Mouse (Mus musculus) intestine, postnatal 0 days (tissue): Measurements from ENCODE around the gene Stau1. TPM values are rescaled to one million over a fixed set of nuclear protein-coding genes. Genes with fewer than 3 reads are reported as not detected.

Source experiments
- ATAC-seq: fragments of 200-750 bp; cut with Nextera tagmentation; 2 replicates; pipeline ENCODE4 v1.8.0; 2017; ENCODE audit warnings: mild to moderate bottlenecking, moderate TSS enrichment, moderate library complexity
- H3K27ac ChIP-seq: fragments of 300-500 bp; sonication (generic); 2 replicates; pipeline ENCODE4 v1.5.1; 2014; ENCODE audit warnings: mild to moderate bottlenecking, low read depth, low read length, moderate library complexity
- H3K27me3 ChIP-seq: fragments of 300-500 bp; sonication (generic); replicated peaks from 2 replicates; pipeline ENCODE4 v1.6.1; 2014; ENCODE audit warnings: low read length, mixed read lengths; ENCODE audit not compliant: control insufficient read depth, insufficient read depth
- H3K36me3 ChIP-seq: fragments of 300-500 bp; sonication (generic); 2 replicates; pipeline ENCODE4 v1.6.1; 2014; ENCODE audit warnings: mild to moderate bottlenecking, moderate library complexity; ENCODE audit not compliant: control insufficient read depth, insufficient read depth
- H3K4me1 ChIP-seq: fragments of 300-500 bp; sonication (generic); replicated peaks from 2 replicates; pipeline ENCODE4 v1.6.1; 2014; ENCODE audit warnings: antibody characterized with exemption, low read length, mixed read lengths; ENCODE audit not compliant: control insufficient read depth, insufficient read depth
- H3K4me2 ChIP-seq: fragments of 300-500 bp; sonication (generic); replicated peaks from 2 replicates; pipeline ENCODE4 v1.6.1; 2014; ENCODE audit warnings: low read depth, mild to moderate bottlenecking, moderate library complexity
- H3K4me3 ChIP-seq: fragments of 300-500 bp; sonication (generic); 2 replicates; pipeline ENCODE4 v1.5.1; 2014; ENCODE audit warnings: low read depth, low read length
- H3K9ac ChIP-seq: fragments of 300-500 bp; sonication (generic); 2 replicates; pipeline ENCODE4 v1.6.1; 2014; ENCODE audit warnings: mild to moderate bottlenecking, low read depth, low read length
- H3K9me3 ChIP-seq: fragments of 300-500 bp; sonication (generic); 2 replicates; pipeline ENCODE4 v1.6.1; 2016; ENCODE audit warnings: mixed run types; ENCODE audit not compliant: control insufficient read depth
- CTCF ChIP-seq: sonication (generic); IDR thresholded peaks from 2 replicates; pipeline ENCODE4 v1.5.1; 2016; ENCODE audit warnings: low read depth, mild to moderate bottlenecking, control low read depth, antibody characterized with exemption, moderate library complexity
- WGBS: fragments of 180-500 bp; shearing (Covaris S2); extraction: QIAGEN DNeasy Blood & Tissue Kit; methylation state at CpG from one replicate; pipeline ENCODE4 v1.1.7; 2014; 5-methylcytosine and 5-hydroxymethylcytosine counted together
- polyA plus RNA-seq: library from polyadenylated mRNA; unstranded; fragments of >200 nt; fragmentation: Nextera tagmentation; extraction: Ambion mirVana; gene quantifications from 2 replicates; pipeline ENCODE4 v1.2.1, GENCODE M21; 2015

The Stau1 gene
- polyA plus RNA-seq, 1 experiment from 2014 or later = 30.0 TPM

- H3K4me3 ChIP-seq = peak overlapping the region; percentile 82
- H3K9ac ChIP-seq = peak overlapping the region; percentile 53
- 34% methylated on average over 8 of the region's 8 CpGs for WGBS
- TF ChIP-seq CTCF = no peak
- no peaks in the 10 kb centered on the region for H3K9me3 ChIP-seq
- no peaks in the 10 kb centered on the region for H3K36me3 ChIP-seq
- peak overlapping the region; percentile 85 for H3K4me2 ChIP-seq
- peaks cover 10% of the 10 kb centered on the region for H3K4me1 ChIP-seq
- peak; percentile 16; the same call in 1 of the 2 replicates for ATAC-seq
- peak overlapping the region; percentile 90 for H3K27ac ChIP-seq
- no peaks in the 10 kb centered on the region for H3K27me3 ChIP-seq
These were observed 415 bp upstream of the Stau1 start for GRCm38 (mm10) chr2:166996533-166996894.

GRCm38 (mm10) chr2:166995021-166995795 lies 891 bp downstream of the Stau1 start:
- ATAC-seq = peak; percentile 7; the same call in 1 of the 2 replicates
- under 1% methylated on average over 28 of the region's 28 CpGs for WGBS
- TF ChIP-seq CTCF = no peak

DNA sequence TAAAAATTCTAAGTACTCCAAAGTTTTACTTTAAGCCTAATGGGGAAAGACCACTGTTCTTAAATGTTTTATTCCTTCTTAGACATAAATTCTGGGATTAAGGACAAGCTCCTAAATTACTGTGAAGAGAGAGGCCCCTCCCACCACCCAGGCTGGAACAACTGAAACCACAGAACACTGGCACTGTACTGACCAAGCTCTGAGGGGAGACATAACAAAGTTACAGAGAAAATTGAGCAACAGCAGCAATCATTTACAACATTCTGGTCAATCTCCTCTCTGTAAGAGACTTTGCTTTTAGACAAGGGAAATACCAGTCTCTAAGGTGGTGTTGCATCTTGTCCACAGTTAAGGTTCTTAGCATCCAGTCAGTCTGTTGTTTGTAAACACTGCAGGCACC lies 4.2 kb downstream of the Stau1 start:
- Histone ChIP-seq H3K9me3 (no peaks in the 10 kb centered on the region), H3K9ac (no peak overlapping the region), H3K4me1 (peaks cover 10% of the 10 kb centered on the region), H3K27me3 (no peaks in the 10 kb centered on the region), H3K27ac (no peak overlapping the region), H3K4me2 (no peak overlapping the region), H3K36me3 (no peaks in the 10 kb centered on the region), H3K4me3 (no peak overlapping the region)
- no peak for TF ChIP-seq CTCF
- ATAC-seq = no peak

More at GRCm38 (mm10) chr2:166995021-166995795, 891 bp downstream of the Stau1 start:
- H3K36me3 ChIP-seq = no peaks in the 10 kb centered on the region
- H3K4me3 ChIP-seq = peak overlapping the region; percentile 82
- no peaks in the 10 kb centered on the region for H3K27me3 ChIP-seq
- no peaks in the 10 kb centered on the region for H3K9me3 ChIP-seq
- peak overlapping the region; percentile 90 for H3K27ac ChIP-seq
- H3K9ac ChIP-seq = peak overlapping the region; percentile 87
- H3K4me1 ChIP-seq = peaks cover 10% of the 10 kb centered on the region
- H3K4me2 ChIP-seq = peak overlapping the region; percentile 85

GRCm38 (mm10) chr2:166990861-166991260 lies 5.2 kb downstream of the Stau1 start:
- Histone ChIP-seq H3K27ac (no peak overlapping the region), H3K4me1 (peaks cover 10% of the 10 kb centered on the region), H3K9ac (no peak overlapping the region), H3K27me3 (no peaks in the 10 kb centered on the region), H3K4me2 (no peak overlapping the region), H3K36me3 (no peaks in the 10 kb centered on the region), H3K9me3 (no peaks in the 10 kb centered on the region), H3K4me3 (no peak overlapping the region)
- no peak for TF ChIP-seq CTCF
- WGBS = 76% methylated on average over 7 of the region's 7 CpGs
- no peak for ATAC-seq

- no peaks in the 10 kb centered on the region for H3K4me1 ChIP-seq
- no peak overlapping the region for H3K9ac ChIP-seq
- H3K36me3 ChIP-seq = no peaks in the 10 kb centered on the region
- no peak for ATAC-seq
- no peak overlapping the region for H3K27ac ChIP-seq
- H3K4me3 ChIP-seq = no peak overlapping the region
- H3K9me3 ChIP-seq = no peaks in the 10 kb centered on the region
- no peaks in the 10 kb centered on the region for H3K27me3 ChIP-seq
- no peak overlapping the region for H3K4me2 ChIP-seq
- WGBS = 56% methylated on average over 4 of the region's 4 CpGs
- peak; percentile 36; the same call in 1 of the 2 replicates for TF ChIP-seq CTCF
These were observed 12.7 kb downstream of the Stau1 start for GRCm38 (mm10) chr2:166983351-166983894.

DNA sequence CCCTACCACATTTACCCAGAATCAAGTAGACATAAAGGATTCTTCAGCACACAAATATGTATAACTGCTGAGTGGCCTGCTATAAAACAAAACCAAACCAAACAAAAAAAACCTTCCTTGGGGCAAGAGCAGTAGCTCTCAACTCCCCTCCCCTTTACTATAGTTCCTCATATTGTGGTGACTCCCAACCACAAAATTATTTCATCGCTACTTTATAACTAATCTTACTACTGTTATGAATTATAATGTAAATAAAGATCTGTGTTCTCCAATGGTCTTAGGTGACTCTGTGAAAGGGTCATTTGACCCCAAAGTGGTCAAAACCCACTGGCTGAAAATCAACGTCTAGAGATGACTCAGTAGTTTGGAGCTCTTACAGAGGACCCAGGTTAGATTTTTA lies 15.9 kb downstream of the Stau1 start:
- Histone ChIP-seq H3K27me3 (no peaks in the 10 kb centered on the region), H3K4me1 (no peaks in the 10 kb centered on the region), H3K4me3 (no peak overlapping the region), H3K27ac (no peak overlapping the region), H3K36me3 (no peaks in the 10 kb centered on the region), H3K4me2 (no peak overlapping the region), H3K9ac (no peak overlapping the region), H3K9me3 (no peaks in the 10 kb centered on the region)
- WGBS = 69% methylated on average over 2 of the region's 2 CpGs
- no peak for TF ChIP-seq CTCF
- no peak for ATAC-seq
